Mouse (Mus musculus): ENCODE results near the gene Nrn1l. TPM values are rescaled to one million over a fixed set of nuclear protein-coding genes. Genes with fewer than 3 reads are reported as not detected.

The Nrn1l gene
- total and polyA plus RNA-seq, 3 experiments = 0.41 to 1.6 (median 0.57) TPM

DNA sequence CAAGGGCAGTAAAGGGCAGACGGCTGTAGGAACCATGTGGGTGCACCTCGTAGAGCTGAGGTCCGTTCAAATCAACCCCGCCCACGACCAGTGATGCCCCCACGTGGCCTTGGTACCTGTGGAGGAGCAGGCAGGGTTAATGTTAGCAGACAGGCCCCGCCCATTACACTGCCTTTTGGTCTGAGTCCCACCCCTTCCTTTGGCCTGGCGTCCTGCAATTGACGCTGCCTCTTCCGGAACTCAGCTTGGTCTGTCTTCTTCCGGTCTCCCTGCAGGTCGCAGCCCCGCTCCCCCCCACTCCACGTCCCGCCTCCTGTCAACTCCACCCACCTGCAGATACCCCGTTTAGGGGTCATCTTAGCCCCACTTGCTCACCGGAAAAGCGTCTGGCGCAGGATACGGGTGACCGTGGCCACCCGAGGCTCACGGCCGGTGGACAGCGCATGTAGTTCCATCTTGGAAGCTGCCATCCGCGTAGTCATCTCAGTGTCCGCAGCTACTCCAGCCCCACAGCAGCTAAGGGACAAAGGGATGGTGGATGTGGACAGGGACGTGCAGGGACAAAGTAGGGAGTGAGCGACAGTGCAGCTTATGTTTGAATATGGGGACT, 43.6 kb downstream of the Nrn1l start:
- intact Hi-C loops (cut with DNase I) = loop anchor here (2.0 kb wide), 1 partner anchor 36 kb away; the partner anchor contains the start of gene Pskh1
- Histone ChIP-seq H3K79me2 (replicated peaks; ENCODE audit: control insufficient read depth, insufficient read depth, low read length) (no peaks in the 10 kb centered on the region), H3K36me3 (ENCODE audit: control insufficient read depth, insufficient read depth, low read length) (no peaks in the 10 kb centered on the region), H3K27me3 (ENCODE audit: control insufficient read depth, insufficient read depth, low read length) (no peaks in the 10 kb centered on the region), H3K9ac (ENCODE audit: low read depth, low read length) (peak overlapping the region; percentile 82), H3K4me1 (ENCODE audit: control insufficient read depth, insufficient read depth, low read length) (peaks cover 4% of the 10 kb centered on the region), H3K27ac (peak overlapping the region; percentile 92), H3K4me3 (peak overlapping the region; percentile 95)
- peak; percentile 90 to 94 for DNase-seq
- WGBS = under 1% methylated on average over 30 of the region's 30 CpGs
- TF ChIP-seq POLR2A (IDR thresholded peaks at IDR 0.05; ENCODE audit: insufficient read depth, low read depth, low read length) = peak; percentile 94
- TF ChIP-seq EP300 (IDR thresholded peaks at IDR 0.05; ENCODE audit: insufficient read depth, low read depth, low read length) = peak; percentile 75; the same call in 1 of the 2 replicates
- TF ChIP-seq CTCF (IDR thresholded peaks at IDR 0.05) = 0 out of 2 replicates have a peak, but pooled peaks have one; percentile 5

DNA sequence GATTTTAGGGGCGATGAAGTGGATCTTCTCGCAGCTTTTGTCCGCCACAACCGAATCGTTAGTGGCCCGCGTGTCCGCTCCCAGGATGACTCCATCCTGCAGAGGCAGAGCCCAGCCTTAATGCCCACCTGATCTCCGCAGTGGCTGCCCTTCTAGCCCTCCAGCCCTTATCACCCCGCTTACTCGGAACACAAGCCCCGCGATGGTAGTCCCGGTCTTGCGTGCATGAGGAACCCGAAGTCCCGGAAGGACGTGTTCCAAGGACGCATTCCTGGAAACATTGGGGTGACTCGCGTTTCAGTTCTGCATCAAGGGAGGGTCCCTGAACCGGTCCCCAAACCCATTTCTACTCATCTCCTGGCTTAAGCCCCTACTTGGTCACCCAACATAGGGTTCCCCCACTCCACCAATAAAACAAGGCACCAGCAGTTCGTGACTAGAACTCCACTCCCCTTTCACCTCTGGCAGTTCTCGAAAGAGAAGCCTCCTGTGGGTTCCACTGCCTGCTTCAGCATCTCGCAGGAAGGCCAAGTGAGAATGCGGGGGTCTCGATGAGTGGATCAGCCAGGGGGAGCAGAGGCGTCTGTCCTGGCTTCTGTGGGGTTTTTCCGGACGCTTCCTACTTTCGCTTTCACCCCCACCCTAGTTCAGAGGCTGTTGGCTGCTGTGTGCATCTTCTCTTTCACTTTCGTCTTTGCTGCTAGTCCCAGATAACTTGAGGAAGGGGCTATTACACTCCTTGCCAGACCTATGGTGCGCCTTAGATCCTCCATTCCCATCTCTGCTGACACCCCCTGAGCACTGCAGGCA, 44.3 kb downstream of the Nrn1l start:
- DNase-seq = peak; percentile 73 to 74
- TF ChIP-seq POLR2A (IDR thresholded peaks at IDR 0.05; ENCODE audit: insufficient read depth, low read depth, low read length) = peak; percentile 58; the same call in 1 of the 2 replicates
- TF ChIP-seq CTCF (IDR thresholded peaks at IDR 0.05) = 0 out of 2 replicates have a peak, but pooled peaks have one; percentile 11
- 0 out of 2 replicates have a peak, but pooled peaks have one; percentile 6 for TF ChIP-seq EP300 (IDR thresholded peaks at IDR 0.05; ENCODE audit: insufficient read depth, low read depth, low read length)

DNA sequence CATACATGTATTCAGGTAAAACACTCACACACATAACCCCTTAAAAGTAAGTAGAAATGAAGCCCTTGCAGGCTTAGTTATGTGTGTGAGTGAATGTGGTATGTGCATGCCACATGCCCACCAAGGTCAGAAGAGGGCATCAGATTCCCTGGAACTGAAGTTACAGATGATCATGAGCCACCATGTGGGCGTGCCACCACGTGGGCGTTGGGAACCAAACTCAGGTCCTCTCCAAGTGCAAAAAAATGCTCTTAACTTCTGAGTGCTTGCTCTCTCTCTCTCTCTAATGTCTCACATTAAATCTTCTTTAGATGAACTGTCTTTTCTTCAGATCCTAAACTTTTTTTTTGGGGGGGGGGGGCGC, 44.9 kb downstream of the Nrn1l start, which contains the start of gene Psmb10:
Psmb10 (minus strand) TSS at position 139 of the 364 bp plus-strand sequence.
- 12% methylated on average over 4 of the region's 4 CpGs for WGBS
- Histone ChIP-seq H3K9ac (ENCODE audit: low read depth, low read length) (peak within 1 kb of the TSS; percentile 82), H3K4me3 (peak within 1 kb of the TSS; percentile 95), H3K79me2 (replicated peaks; ENCODE audit: control insufficient read depth, insufficient read depth, low read length) (no peaks in the 10 kb centered on the region), H3K4me1 (ENCODE audit: control insufficient read depth, insufficient read depth, low read length) (peaks cover 4% of the 10 kb centered on the region), H3K27me3 (ENCODE audit: control insufficient read depth, insufficient read depth, low read length) (no peaks in the 10 kb centered on the region), H3K36me3 (ENCODE audit: control insufficient read depth, insufficient read depth, low read length) (no peaks in the 10 kb centered on the region), H3K27ac (peak within 1 kb of the TSS; percentile 92)
- intact Hi-C loops (cut with DNase I) = loop anchor here (2.0 kb wide), 1 partner anchor 27 kb away; no protein-coding TSS in a partner anchor
- no peak for TF ChIP-seq POLR2A (IDR thresholded peaks at IDR 0.05; ENCODE audit: insufficient read depth, low read depth, low read length)
- peak; percentile 56; the same call in 1 of the 2 replicates for TF ChIP-seq EP300 (IDR thresholded peaks at IDR 0.05; ENCODE audit: insufficient read depth, low read depth, low read length)
- TF ChIP-seq CTCF (IDR thresholded peaks at IDR 0.05) = no peak
- DNase-seq = no peak

More for the DNA sequence above, 44.3 kb downstream of the Nrn1l start:
- peak overlapping the region; percentile 95 for H3K4me3 ChIP-seq
- H3K36me3 ChIP-seq (ENCODE audit: control insufficient read depth, insufficient read depth, low read length) = no peaks in the 10 kb centered on the region
- peaks cover 4% of the 10 kb centered on the region for H3K4me1 ChIP-seq (ENCODE audit: control insufficient read depth, insufficient read depth, low read length)
- no peaks in the 10 kb centered on the region for H3K79me2 ChIP-seq (replicated peaks; ENCODE audit: control insufficient read depth, insufficient read depth, low read length)
- WGBS = under 1% methylated on average over 33 of the region's 33 CpGs
- peak overlapping the region; percentile 82 for H3K9ac ChIP-seq (ENCODE audit: low read depth, low read length)
- intact Hi-C loops (cut with DNase I) = loop anchor here (2.0 kb wide), 2 partner anchors 27 to 37 kb away; partner anchors contain the start of gene Pskh1
- H3K27me3 ChIP-seq (ENCODE audit: control insufficient read depth, insufficient read depth, low read length) = no peaks in the 10 kb centered on the region
- H3K27ac ChIP-seq = peak overlapping the region; percentile 92

DNA sequence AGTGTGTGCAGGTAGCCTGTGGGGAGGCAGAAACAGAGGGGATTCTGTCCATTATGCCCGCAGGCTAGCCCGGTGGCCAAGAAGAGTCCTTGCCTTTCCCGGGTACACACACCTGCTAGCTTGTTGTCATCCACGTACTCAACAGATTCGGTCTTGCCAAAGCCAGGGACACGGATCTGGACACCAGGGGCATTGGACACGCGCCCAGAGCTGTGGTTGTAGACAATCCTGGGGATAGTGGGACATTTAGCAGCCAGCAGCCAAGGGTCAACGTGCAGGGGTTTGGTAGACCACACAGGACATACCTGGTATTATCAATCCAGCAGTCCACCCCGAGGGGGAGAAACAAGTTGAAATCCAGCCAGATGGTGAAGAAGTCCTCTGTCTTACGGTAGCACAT, 48.7 kb downstream of the Nrn1l start:
- no peak overlapping the region for H3K27ac ChIP-seq
- TF ChIP-seq EP300 (IDR thresholded peaks at IDR 0.05; ENCODE audit: insufficient read depth, low read depth, low read length) (no peak), CTCF (IDR thresholded peaks at IDR 0.05) (no peak), POLR2A (IDR thresholded peaks at IDR 0.05; ENCODE audit: insufficient read depth, low read depth, low read length) (no peak)
- WGBS = 71% methylated on average over 11 of the region's 11 CpGs
- no peaks in the 10 kb centered on the region for H3K27me3 ChIP-seq (ENCODE audit: control insufficient read depth, insufficient read depth, low read length)
- no peak for DNase-seq
- intact Hi-C loops (cut with DNase I) = no loop called here
- H3K4me3 ChIP-seq = no peak overlapping the region
- H3K36me3 ChIP-seq (ENCODE audit: control insufficient read depth, insufficient read depth, low read length) = no peaks in the 10 kb centered on the region
- peaks cover 1% of the 10 kb centered on the region for H3K4me1 ChIP-seq (ENCODE audit: control insufficient read depth, insufficient read depth, low read length)
- H3K79me2 ChIP-seq (replicated peaks; ENCODE audit: control insufficient read depth, insufficient read depth, low read length) = no peaks in the 10 kb centered on the region
- H3K9ac ChIP-seq (ENCODE audit: low read depth, low read length) = no peak overlapping the region

DNA sequence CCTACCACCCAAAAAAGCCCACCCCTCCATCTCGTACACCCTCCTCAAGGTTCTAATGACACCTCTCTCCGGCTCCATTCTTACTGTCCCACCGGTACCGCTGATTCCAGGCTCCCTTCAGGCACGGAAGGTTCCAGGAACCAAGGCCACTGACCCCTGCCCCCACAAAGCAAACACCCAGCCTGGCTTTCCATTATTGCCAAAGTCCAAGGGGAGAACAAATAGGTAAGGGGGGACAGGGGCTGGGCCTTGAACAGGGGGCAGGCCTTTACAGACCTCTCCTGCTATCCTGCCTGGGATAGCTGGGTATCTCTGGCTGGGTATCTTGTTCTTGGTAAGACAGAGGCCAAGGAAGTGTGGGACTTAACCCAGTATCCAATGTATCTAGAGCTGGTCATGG, 49.2 kb downstream of the Nrn1l start:
- no peak for TF ChIP-seq POLR2A (IDR thresholded peaks at IDR 0.05; ENCODE audit: insufficient read depth, low read depth, low read length)
- TF ChIP-seq EP300 (IDR thresholded peaks at IDR 0.05; ENCODE audit: insufficient read depth, low read depth, low read length) = no peak
- TF ChIP-seq CTCF (IDR thresholded peaks at IDR 0.05) = no peak
- no peaks in the 10 kb centered on the region for H3K36me3 ChIP-seq (ENCODE audit: control insufficient read depth, insufficient read depth, low read length)
- no peak overlapping the region for H3K4me3 ChIP-seq
- WGBS = 97% methylated on average over 5 of the region's 5 CpGs
- H3K27me3 ChIP-seq (ENCODE audit: control insufficient read depth, insufficient read depth, low read length) = no peaks in the 10 kb centered on the region
- intact Hi-C loops (cut with DNase I) = no loop called here
- no peak overlapping the region for H3K27ac ChIP-seq
- H3K4me1 ChIP-seq (ENCODE audit: control insufficient read depth, insufficient read depth, low read length) = peaks cover 1% of the 10 kb centered on the region
- H3K79me2 ChIP-seq (replicated peaks; ENCODE audit: control insufficient read depth, insufficient read depth, low read length) = no peaks in the 10 kb centered on the region
- no peak for DNase-seq
- H3K9ac ChIP-seq (ENCODE audit: low read depth, low read length) = no peak overlapping the region
